Mouse (Mus musculus) gastrocnemius, postnatal 25 days (tissue): Measurements from ENCODE around the gene Sema6d. TPM values are rescaled to one million over a fixed set of nuclear protein-coding genes. Genes with fewer than 3 reads are reported as not detected.

ENCODE experiments used
- DNase-seq: peaks from one replicate; pipeline ENCODE4 v3.0.0; 2022
- total RNA-seq, 2 experiments: library from RNA; stranded (reverse); gene quantifications; 1 replicate in 1 of 2; 2 replicates in 1 of 2; pipeline ENCODE4 v1.2.3; 2021

The Sema6d gene
- total RNA-seq, 2 experiments from 2014 or later = 5.8 to 6.6 TPM

GRCm38 (mm10) chr2:124401727-124402380 lies 312.1 kb downstream of the Sema6d start:
- DNase-seq = no peak

- no peak for DNase-seq
Measured at GRCm38 (mm10) chr2:124403571-124403970, 313.8 kb downstream of the Sema6d start.

- no peak for DNase-seq
Measured at GRCm38 (mm10) chr2:124403981-124404380, 314.2 kb downstream of the Sema6d start.

GRCm38 (mm10) chr2:124404631-124405562 lies 315.1 kb downstream of the Sema6d start:
- DNase-seq = no peak

GRCm38 (mm10) chr2:124408956-124409355 lies 319.2 kb downstream of the Sema6d start:
- no peak for DNase-seq

GRCm38 (mm10) chr2:124416730-124417129 lies 327.0 kb downstream of the Sema6d start:
- DNase-seq = no peak

- DNase-seq = no peak
Measured at GRCm38 (mm10) chr2:124418319-124418718, 328.6 kb downstream of the Sema6d start.

GRCm38 (mm10) chr2:124420170-124420825 lies 330.5 kb downstream of the Sema6d start:
- DNase-seq = no peak

GRCm38 (mm10) chr2:124429744-124430143 lies 340.0 kb downstream of the Sema6d start:
- DNase-seq = no peak

GRCm38 (mm10) chr2:124430708-124431107 lies 340.9 kb downstream of the Sema6d start:
- DNase-seq = no peak

GRCm38 (mm10) chr2:124435382-124436002 lies 345.7 kb downstream of the Sema6d start:
- peak; percentile 8 for DNase-seq

GRCm38 (mm10) chr2:124436704-124437103 lies 346.9 kb downstream of the Sema6d start:
- DNase-seq = no peak

- DNase-seq = no peak
Measured at GRCm38 (mm10) chr2:124444199-124444598, 354.4 kb downstream of the Sema6d start.

- no peak for DNase-seq
Measured at GRCm38 (mm10) chr2:124455881-124456280, 366.1 kb downstream of the Sema6d start.

GRCm38 (mm10) chr2:124456999-124457398 lies 367.2 kb downstream of the Sema6d start:
- DNase-seq = no peak

- DNase-seq = no peak
Measured at GRCm38 (mm10) chr2:124458028-124458427, 368.3 kb downstream of the Sema6d start.

- no peak for DNase-seq
Measured at GRCm38 (mm10) chr2:124460956-124461355, 371.2 kb downstream of the Sema6d start.

GRCm38 (mm10) chr2:124461378-124461851 lies 371.6 kb downstream of the Sema6d start:
- no peak for DNase-seq

GRCm38 (mm10) chr2:124465004-124465946 lies 375.5 kb downstream of the Sema6d start:
- no peak for DNase-seq

- no peak for DNase-seq
Measured at GRCm38 (mm10) chr2:124467429-124467828, 377.7 kb downstream of the Sema6d start.
